Mouse (Mus musculus) embryo, embryonic 11.5 days (tissue): Measurements from ENCODE around the gene E030018B13Rik.

Experiments
- DNase-seq: peaks from one replicate; pipeline ENCODE4 v3.0.0-alpha.2; 2012; ENCODE audit warnings: low read depth, low spot score

The E030018B13Rik gene

DNA sequence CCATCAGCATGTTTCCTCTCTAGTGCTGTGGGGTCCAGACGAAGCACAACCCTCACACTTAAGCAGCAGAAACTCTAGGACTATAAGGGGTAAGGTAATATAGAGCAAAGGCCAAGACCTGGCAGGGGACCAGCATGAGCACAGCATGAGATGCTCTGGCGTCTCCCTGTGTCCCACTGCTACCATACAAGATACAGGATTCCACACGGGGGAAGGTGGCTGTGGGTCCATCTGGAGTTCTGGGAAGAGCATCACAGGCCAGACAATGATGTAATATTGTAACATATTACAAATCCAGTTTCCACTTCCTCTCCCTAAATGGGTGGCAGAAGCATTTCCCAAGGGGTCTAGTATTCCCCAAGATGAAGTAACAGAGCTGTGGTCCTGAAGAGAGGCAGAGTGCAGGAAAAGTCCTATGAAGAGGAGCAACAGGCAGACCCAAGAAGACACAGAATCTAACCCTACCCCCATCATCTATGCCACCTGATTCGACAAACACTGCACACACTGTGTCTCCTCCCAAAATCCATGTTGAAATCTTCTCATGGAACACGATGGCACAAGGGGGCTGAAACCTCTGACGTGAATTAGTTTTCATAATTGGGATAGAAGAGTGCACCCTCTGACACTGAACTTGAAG is at the start of gene E030018B13Rik:
TSS of gene E030018B13Rik (plus strand) at position 590 of the 640 bp plus-strand sequence.
- DNase-seq = no peak

DNA sequence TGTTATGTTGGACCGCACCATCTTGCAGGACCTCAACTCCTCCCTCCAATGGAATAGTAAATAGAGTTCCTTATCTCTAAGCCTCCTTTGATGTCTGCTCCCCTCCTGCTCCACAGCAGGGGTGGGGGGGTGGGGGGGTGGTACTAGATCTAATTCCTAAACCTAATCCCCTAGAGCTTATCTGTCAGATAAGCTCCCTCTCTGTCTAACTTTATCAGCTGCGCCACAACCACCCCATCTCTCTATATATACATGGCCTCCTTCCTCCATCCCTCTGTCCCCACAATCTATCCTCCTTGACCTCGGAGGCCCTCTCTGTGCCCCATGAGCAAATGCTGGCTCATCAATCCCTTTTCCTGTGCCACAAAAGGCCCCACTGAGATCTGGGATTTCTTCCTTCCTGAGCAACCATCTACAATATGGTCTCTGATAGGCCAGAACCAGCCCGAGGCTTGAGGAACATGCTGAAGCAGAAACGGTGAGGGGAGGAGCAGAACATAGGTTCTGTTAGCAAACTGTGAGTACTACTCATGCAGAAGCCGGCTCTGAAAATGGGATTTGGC is 48.2 kb upstream of the E030018B13Rik start:
- DNase-seq = no peak

DNA sequence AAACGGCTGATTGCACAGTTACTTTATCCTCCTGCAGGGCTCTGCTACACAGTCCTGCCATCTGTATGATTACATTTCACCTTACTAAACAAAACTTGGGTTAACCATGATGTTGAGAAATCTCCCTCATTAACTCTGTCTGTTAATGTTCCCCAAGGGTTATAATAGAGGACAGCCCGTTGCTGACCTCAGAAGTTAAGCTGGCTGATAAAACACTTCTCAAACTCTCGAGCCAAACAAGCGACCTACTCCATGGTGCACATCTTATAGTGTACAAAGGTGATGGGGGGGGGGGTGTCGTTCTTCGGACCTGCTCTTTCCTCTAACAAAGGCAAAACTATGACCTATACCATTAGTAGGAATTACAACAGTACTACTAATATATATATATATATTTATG is 45.0 kb upstream of the E030018B13Rik start:
- no peak for DNase-seq

DNA sequence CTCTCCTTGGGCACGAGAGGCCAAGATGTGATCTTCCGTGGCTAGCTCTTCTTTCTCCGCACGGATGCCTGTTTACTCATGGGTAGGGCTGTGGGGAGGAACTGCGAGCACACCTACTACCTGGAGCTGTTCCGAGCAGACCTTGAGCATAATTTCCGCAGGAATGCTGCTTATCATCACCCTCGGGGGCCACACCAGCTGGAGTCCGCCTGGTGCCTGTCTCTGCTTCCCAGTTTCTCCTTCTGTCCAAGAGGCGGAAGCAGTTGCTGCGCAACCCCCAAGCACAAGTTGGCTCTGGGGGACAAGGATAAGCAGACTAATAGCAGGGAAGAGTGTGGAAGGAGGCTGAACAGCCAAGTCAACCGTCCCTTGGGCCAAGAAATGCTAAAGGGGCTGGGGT is 42.8 kb upstream of the E030018B13Rik start:
- no peak for DNase-seq

DNA sequence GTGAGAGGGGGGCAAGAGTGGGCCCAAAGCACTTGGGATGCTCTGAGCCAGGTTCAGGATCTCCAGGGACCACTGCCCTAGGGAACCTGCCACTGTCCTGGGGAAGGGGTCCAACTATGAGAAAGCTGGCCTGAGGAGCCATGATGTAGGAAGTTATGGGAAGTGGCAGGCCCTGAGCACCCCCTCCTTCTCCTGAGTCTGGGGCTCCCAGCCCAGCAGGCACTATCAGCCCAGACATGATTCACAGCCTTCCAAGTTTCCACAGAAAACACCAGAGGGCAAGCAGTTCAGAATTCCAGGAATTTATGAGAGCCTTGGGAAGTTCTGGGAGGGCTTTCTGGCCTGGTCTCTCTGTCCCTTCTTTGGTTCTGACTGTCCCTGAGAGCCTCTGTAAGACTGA is 41.0 kb upstream of the E030018B13Rik start:
- no peak for DNase-seq

DNA sequence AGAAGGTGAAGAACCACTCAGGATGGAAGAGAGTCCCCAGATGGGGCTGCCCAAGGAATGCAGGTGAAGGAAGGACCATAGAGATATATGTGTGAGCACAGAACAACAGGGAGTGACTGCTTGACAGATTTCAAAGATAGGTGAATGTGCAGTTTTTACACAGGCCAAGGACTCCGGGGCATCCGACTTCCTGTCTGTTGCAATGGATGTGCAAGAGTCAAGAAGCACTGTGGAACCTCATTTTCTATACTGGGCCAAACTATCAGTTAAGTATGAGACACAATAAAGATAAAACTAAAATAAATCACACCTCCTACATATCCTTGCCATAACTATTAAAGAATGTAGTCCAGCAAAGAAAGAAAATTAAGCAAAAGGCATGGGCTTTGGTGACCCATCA is 40.0 kb upstream of the E030018B13Rik start:
- DNase-seq = no peak

DNA sequence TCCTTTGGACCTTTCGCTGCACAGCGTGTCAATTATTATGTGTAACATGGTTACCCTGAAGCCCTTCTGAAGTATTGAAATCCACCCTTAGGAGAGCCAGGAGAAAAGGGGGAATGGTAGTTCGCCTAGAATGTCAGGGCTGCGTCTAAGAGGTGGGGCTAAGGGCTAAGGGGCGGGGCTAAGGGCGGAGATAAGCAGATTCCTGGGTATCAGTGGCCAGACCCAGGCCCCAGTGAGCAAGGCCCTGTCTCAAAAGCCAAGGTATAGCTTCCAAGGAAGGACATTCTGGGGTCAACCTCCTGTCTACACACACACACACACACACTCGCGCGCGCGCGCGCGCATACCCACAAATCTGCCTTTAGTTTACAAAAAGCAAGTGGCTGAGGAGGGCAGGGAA is 39.0 kb upstream of the E030018B13Rik start:
- no peak for DNase-seq

DNA sequence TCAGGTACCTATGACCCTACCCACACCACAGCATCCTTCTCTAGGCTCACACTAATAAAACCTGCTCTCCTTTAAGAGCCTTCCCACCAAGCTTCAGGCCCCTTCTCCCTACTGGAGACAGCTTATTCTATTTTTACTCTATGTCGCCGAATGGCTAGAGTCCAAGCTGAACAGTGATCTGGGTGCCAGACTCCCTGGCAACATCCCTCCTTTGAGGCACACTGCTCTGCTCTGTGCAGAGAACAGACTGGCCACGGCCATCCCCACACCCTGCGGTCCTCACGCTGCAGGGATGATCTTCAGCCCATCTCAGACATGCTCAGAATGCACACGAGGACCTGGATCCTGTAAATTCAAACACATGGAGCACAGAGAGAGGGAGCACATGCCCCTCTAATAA is 37.1 kb upstream of the E030018B13Rik start:
- no peak for DNase-seq

DNA sequence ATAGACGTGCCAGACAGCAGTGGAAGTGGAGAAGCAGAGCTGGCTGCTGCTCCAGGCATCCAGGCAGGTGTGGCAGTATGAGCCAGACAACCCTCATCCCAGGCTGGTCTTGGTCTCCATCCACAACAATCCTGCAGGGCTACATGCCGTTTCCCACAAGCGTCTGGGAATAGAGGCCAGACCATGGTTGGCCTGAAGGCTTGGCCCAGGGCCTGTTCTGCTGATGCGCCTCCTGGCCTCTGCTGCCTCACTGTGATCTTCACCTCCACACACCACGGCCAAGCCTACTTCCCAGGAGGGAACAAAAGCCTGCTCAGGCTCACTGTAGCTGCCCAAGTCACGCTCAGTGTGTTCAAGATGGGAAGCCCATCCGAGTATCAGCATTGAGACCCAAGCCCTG is 33.9 kb upstream of the E030018B13Rik start:
- no peak for DNase-seq

DNA sequence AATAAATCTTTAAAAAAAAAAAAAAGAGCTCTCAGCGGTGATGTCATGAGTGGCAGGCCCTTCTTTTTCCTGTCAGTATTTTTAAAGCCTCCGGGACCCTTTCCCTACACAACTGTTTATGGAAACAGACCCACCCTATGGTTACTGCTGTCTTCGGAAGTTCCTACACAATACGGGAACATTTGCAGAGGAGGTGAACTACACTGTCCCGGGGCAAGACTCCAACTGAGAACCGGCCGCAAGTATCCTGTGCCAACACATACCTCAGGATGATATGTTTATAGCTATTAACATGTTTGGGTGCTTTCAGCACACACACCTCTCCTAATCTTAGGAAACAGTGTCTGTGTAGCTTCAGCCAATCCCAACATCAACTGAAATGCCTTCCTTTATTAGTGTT is 31.6 kb upstream of the E030018B13Rik start:
- DNase-seq = no peak

DNA sequence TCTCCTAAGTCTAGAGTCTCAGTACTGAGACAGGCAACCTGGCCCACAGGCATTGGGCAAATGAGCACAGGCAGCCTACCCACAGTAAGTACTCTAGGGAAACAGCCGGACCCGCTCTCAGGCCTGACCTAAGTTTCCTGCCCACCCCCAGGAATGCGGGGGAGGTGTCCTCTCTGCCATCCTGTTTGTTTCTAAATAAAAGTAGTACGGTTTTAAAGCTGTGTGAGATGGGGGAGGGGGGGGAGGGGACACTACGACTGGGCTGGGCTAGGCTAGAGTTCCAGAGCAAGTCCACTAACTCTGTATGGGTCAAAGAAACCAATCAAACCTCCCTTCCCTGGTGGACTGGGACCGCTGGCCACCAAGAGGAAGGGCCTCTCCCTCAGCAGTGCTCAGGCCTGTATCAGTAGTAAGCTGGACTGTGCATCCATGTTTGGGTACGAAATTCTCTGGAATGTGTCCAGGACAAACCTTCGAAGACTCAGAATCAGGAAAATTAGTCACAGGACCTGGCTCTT is 29.6 kb upstream of the E030018B13Rik start:
- no peak for DNase-seq

DNA sequence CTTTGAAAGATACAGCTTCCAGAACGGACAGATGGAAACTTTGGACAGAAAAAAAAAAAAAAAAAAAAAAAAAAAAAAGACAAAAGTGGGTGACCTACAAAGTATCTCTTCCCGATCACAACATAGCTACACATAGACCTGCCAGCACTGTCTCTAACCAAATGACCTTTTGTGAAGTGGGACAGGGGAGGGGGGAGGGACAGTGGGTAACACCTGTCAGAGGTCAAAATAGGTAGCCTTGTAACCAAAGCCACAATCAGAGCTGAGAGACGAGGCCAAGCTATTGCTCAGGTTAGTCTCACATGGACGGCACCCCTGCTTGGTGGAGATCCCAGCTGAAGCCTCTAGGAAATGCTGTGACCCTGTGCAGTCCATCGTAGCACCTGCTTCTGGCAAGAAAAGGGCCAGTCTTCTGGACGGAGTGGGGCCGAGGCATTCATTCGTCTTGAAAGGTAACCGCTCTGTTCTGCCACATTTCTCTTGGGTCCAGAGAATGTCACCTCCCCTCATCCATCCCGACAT is 29.0 kb upstream of the E030018B13Rik start:
- DNase-seq = no peak

DNA sequence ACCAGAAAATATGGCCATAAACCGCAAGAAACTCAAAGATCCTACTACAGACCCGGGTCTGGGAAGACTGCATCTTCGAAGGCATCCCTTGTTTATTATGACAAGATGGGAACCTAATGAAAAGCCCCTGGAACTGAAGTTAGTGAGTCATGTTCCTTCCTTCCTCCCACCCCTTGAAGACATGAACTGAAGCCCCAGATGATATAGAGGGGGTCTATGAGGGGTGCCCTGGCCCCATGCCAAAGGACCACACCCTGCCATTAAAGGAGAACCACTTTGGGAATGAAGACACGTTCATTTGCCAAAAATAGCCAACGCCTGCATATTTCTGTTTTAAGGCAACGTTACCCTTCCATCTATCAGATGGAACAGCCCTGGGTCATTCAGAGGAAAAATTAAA is 28.0 kb upstream of the E030018B13Rik start:
- no peak for DNase-seq

DNA sequence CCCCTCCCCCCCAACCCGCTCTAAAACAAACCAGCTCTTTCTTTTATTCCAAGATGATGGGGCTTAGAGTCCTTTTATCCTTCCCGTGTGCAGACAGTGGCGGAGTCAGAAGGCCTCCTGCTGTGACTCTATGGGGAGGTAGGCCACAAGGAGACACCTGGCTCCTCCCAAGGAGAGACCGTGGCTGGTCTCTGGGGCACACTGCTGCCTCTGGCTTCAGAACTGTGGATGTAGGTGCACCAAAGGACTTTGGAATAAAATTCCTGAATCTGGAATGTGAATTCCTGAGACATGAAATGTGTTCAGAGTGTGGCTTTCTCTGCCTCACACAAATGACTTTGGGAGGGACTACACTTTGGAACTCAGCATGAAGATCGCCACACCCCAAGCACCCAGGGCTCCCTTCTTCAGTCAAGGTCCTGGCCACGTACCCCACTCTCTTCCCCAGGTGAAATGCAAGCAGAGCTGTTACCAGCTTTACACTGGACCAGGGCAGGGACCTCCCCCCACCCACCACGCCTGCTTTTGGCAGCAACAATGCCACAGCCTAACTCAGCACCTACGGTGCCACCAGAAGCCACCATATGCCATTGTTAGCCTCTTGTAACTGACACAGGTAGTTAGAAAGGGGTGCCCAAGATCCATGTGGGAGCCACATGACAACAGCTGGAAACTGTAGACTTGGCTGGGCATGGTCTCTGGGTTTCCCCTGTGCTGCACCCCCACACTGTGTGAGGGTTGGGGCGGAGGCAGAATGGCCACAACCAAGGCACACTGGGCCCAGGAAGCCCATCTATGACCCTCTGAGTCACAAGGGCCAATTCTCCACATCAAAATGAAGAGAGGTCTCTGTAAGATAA is 27.3 kb upstream of the E030018B13Rik start:
- DNase-seq = no peak

DNA sequence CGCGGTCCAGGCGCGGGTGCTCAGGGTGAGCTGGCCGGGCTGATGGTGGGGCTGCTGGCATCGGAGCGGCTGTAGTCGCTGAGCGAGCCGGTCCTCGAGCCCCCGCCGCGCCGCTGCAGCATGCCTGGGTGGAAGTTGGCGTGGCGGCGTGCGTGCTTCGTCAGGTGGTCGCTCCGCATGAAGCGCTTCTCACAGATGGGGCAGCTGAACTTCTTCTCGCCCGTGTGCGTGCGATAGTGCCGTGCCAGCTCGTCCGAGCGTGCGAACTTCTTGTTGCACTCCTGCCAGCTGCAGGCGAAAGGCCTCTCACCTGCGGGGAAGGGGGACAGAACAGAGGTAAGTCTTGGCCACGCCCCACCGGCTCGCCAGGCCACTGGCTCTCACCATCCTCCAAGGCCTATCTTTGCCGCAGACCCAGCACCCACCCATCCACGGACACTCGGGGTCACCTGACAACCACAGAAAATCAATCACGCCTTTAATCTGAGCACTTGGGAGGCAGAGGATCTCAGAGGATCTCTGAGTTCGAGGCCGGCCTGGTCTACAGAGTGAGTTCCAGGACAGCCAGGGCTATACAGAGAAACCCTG is 25.1 kb upstream of the E030018B13Rik start:
- DNase-seq = no peak

DNA sequence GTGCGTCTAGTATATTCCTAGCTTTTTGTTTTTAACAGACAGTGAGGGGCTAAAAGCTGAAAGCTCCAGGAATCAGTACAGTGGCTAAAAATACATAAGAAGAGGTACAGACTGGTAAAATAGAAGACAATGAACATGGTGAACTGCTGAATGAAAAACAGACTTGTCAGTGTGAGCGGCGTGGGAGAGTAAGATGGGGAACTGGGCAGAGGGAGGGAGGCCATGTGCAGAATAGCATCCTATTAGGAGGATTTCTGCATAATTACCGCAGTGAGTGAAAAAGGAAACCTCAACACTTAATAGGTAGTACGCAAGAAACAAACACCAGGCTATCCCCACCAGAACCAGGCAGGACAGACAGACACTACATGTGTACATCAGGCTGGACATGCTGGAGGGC is 23.5 kb upstream of the E030018B13Rik start:
- DNase-seq = no peak

DNA sequence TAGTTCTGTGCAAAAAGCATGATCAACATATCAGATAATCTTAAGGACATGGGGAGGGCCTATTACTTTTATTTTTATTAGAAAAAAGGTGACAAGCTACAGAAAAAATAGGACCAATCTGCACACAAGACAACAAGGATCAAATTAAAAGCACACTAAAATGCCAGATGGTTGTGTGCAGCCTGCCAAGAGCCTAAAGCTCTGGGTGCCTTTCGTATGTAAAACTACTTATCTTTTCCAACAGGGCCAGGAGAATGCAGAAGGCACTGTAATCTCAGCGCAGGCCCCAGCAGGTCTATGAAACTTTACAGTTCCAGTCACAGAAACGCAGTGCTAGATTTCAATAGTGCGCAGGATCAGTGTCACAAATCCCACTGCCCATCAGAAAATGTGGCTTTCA is 22.9 kb upstream of the E030018B13Rik start:
- DNase-seq = no peak

DNA sequence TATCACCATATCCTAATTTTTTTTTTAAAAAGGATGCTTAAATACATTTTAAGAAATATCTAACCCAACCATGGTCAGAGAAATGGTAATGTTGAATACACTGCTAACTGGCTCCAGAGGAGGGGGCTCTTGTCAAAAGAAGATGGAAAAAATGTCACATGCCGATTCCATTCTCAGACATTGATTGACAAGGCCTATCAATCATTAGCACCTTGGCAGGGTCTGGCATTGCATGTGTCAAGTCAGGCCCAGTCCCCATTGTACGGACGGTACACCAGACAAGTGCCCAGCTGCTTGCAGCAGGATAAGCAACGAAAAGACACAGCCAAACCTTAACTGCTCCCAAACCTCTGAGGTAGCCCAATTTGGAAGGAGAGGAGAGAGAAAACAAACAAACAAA is 22.0 kb upstream of the E030018B13Rik start:
- no peak for DNase-seq

DNA sequence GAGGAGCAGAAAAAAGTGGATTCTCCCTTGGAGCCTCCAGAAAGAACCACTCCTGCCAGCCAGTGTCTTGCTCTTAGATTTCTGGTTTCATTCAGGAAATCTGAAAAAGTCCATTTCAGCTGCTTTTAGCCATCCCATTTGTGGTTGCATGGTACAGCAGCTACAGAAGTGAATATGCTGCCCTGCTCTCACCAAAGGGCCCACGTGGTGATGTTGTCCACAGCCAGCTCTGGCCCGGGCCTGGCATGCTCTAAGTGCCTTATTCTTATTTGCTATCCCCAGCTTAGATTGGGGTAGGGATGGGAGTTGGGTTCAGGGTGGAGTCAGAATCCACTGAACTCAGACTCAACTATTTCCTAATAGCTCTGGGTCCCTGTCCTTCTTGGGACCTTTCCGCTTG is 21.4 kb upstream of the E030018B13Rik start:
- no peak for DNase-seq

DNA sequence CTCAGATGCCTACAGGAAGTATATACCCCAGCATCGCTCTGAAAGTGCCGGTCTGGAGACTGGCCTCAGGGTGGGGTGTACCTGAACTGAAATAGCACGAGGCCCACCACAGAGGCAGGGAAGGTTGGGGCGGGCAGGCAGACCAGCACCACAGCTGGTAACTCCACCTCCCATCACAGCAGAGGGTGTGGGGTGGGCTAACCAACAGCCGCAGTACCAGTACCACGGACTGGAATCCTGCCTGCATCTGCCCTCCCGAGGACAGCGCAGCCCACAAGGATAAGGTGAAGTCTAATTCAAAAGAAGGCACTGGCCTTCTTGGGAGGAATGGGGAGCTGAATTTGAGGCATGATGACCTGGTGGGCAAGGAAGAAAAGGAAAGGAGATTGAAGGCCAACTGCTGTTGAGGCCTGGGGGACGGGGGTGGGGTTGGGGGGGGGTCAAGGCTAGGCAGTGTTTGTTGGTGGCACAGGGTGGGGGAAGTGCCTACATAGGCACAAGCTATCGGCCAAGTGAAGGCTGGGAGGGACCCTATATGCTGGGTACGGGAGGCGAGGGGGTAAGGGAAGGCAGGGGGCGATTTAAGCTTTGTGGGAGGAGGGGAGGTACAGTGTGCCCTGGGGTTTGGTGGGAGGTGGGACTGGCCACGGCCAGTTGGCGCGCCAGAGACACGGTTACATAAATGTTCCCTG is 20.2 kb upstream of the E030018B13Rik start:
- DNase-seq = no peak

DNA sequence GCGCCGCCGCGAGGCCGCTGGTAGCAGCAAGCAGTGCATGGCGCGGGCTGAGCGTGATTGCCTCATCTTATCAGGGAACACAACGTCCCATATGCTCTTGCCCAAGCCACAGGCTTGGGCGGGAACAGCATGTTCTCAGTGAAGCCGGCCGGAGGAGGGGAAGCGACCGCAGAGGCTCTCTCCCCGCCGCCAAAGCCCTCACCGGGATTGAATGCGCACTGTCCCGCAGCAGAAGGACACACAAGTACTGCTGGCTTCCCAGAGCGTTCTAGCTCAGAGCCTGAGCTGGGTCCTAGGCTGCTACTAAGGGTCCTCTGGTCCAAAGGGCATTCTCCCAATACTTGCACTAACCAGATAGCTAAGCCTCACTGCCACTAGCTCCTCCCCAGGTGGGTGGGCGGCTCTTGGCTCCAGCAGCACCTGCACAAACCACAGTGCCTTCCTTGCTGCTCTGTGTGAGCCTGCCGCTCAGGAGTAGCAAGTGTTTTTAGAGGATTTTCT is 19.6 kb upstream of the E030018B13Rik start:
- DNase-seq = peak; percentile 56
